Mouse (Mus musculus) cerebellum, adult (tissue): Measurements from ENCODE around the gene Ppp1r15b.
A peak's percentile ranks its signal among the peaks of the same experiment; 100 is the strongest.

Experiments used
- ATAC-seq: cut with Nextera tagmentation; 2 replicates; pipeline ENCODE4 v1.9.2; 2017; ENCODE audit warnings: mild to moderate bottlenecking, moderate library complexity, mixed read lengths; ENCODE audit not compliant: insufficient number of reproducible peaks, low FRiP score, low TSS enrichment

Gene Ppp1r15b

GRCm38 (mm10) chr1:133130638-133131560 lies at the start of gene Ppp1r15b:
TSS of gene Ppp1r15b (plus strand) at chr1:133131143.
- ATAC-seq, result peak; percentile 98

GRCm38 (mm10) chr1:133083003-133083546 lies 47.9 kb upstream of the Ppp1r15b start:
- no peak for ATAC-seq

GRCm38 (mm10) chr1:133083942-133084625 lies 46.9 kb upstream of the Ppp1r15b start:
- no peak for ATAC-seq

GRCm38 (mm10) chr1:133084708-133085416 lies 46.1 kb upstream of the Ppp1r15b start:
- ATAC-seq, result no peak

DNA sequence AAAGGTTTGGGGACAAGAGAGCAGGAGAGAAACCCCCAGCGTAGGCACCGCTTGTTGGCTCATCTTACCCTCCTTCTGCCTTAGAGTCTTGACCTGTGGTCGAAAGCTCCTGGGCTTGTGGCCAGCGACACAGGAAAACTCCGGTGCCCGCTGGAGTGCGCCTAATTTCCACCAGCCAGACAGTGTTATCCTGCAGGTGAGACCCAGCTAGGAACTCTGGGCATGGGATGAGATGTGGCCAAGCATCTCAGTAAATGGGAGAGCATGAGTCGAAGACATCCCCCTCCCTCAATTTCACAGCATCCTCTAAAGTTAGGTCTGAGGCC lies 45.6 kb upstream of the Ppp1r15b start:
- ATAC-seq, result no peak

- no peak for ATAC-seq
Measured at GRCm38 (mm10) chr1:133086804-133087203, 44.1 kb upstream of the Ppp1r15b start.

GRCm38 (mm10) chr1:133087206-133087905 lies 43.6 kb upstream of the Ppp1r15b start:
- peak; percentile 70; the same call in 1 of the 2 replicates for ATAC-seq

DNA sequence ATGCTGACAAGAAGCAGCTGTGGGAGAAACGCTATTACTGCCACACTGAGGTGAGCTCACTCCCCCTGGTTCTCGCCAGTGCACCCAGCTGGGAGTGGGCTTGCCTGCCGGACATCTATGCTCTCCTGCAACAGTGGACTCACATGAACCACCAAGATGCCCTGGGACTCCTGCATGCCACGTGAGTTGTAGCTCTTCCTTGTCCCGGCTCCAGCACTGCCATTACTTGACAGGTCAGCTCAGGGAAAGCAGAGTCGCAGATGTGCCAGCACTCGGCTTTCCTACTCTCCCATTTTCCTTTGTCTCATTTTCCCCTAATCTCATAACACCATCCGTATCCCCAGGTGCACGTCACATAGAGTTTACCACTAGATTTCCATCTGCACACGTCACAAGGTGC lies 42.7 kb upstream of the Ppp1r15b start:
- no peak for ATAC-seq

DNA sequence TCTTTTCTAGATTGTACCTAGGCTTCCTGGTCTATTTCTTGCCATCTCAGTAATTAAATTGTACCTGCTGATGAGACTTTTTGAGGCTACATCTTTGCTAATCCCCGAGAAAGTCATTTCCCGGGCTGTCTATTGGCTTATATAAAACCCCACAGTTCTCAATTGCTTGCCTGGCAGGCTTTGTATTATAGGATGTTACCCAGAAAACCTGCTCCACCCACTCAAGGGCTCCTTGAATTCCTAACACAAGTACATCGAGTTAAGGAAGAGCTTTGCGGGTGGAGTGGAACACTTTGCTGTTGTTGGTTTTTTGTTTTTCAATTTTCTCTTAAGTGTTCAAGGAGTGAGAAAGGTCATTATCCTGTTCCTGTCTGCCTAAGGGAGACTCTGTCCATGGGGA lies 41.5 kb upstream of the Ppp1r15b start:
- no peak for ATAC-seq

DNA sequence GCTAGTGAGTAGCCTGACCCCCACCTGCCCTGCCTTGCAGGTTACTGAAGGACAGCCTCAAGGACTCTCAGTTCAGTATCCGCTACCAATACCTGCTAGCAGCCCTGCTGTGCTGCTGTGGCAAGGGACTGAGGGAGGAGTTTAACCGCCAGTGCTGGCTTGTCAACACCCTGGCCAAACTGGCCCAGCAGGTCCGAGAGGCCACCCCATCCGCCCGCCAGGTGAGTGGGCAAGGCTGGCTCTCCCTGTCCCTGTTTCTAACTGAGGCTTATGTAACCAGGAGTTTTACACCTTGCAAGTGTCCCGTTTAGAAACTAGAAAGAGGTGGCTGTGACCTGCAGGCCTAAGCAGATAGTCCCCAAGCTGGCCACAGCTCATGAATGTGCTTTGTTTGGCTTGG lies 40.3 kb upstream of the Ppp1r15b start:
- no peak for ATAC-seq

GRCm38 (mm10) chr1:133091483-133091882 lies 39.5 kb upstream of the Ppp1r15b start:
- ATAC-seq, result no peak

DNA sequence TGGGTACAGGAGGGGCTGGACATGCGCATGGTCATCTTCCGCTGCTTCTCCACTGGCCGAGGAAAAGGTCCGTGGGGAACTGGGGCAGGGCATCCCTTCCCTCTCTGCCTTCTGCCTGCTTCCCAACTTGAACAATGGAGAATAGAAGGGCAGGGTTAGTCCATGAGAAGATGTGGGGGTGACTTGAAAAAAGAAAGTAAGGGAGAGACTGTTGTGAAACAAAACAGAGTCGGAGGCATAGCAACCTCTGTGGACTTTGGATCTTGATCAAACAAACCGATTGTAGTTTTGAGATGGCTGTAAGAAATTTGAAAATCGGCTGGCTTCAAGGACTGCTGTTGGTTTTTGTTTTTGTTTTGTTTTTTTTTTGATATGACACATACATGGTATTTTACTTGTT lies 37.2 kb upstream of the Ppp1r15b start:
- no peak for ATAC-seq

DNA sequence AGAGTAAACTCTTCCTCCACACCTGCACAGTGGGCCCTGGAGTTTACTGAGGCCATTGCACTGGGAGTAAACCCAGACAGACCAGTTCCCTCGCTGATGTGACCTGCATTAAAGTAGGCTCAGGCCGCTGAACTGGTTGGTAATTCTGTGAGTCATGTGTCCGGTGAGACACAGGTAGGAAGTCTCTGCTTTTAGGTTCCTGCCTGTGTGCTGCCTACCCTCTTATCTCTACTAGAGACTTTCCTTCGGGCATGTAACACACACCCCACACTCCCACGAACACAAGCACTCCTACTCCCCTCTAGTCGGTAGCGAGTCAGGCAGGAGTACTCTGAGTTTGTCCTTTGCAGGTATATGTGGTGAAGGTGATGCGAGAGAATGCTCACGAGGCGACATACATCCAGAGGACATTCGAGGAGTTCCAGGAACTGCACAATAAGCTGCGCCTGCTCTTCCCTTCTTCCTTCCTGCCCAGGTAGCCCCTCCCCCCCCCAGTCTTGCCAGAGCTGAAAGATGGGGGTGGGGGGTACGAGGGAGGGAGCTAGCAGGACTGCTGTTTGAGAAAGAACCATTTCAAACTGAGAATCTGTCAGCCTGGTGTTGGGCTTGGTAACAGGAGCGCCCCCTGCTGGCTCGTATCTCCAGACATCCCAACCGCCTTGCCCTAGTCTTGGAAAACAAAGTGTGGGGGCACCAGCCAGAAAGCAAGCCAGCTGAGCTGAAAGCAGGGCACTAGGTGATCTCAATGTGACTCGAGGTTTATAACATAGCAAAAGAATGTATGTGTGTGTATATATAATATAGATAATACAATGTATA lies 29.8 kb upstream of the Ppp1r15b start:
- peak; percentile 45; the same call in 1 of the 2 replicates for ATAC-seq

DNA sequence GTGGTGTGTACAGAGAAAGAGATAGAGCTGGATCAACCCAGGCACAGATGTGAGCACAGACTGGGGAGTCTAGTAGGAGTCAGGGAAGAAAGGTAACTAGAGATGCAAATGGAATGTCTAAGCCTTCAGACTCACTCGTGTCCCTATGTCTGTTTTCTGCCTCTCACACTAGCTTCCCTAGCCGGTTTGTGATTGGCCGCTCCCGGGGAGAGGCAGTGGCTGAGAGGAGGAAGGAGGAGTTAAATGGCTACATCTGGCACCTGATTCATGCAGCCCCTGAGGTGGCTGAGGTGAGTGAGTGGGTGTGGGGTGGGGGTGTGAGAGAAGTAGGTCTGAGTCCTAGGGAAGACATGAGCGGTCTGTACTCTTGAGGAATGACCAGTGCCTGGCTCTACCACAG lies 28.8 kb upstream of the Ppp1r15b start:
- ATAC-seq, result no peak

DNA sequence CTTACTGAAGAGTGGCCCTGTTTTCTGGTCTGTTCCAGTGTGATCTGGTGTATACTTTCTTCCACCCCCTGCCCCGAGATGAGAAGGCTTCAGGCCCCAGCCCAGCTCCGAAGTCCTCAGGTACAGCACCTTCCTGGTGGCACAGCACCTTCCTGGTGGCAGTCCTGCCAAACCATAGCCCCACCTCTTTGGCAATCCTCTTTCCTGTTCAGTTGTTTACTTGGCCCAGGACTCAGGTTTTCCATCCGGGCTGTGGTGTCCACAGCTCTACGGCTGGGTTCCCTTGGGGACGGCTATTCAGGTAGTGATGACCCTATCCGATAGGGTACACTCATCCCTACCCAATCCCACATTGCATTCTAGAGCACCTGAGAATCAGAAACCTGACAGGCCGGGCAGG lies 27.6 kb upstream of the Ppp1r15b start:
- no peak for ATAC-seq

DNA sequence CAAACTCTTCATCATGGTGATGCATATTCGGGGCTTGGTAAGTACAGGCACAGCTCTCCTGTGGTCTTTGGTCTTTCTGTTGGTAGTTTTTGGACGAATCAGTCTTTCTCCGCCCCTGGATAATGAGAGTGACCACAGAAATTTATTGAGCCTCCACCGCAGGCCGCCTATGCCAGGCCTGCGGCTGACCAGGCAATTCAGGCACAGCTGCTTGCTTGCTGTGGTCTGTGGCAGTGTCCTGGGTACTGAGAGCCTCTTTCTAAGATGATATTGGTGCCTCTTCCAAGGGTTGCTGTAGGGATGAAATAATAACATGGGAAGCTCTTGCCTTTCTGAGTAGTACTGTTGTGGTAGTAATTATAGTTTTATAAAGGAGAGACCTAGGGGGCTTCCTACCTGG lies 27.1 kb upstream of the Ppp1r15b start:
- no peak for ATAC-seq

DNA sequence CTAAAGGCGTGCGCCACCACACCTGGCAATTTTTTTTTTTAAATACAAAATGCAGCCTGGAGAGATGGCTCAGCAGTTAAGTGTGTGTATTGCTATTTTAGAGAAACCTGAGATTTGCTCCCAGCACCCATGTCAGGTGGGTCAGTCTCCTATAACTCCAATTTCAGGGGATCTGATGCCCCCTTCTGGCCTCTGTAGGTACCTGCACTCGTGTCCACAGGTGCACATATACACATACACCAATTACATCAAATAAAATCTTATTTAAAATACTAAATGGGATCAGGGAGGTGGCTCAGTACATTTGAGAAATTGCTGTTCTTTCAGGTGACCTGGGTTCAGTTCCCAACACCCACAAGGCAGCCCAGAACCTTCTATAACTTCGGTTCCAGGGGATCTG lies 14.8 kb upstream of the Ppp1r15b start:
- no peak for ATAC-seq

DNA sequence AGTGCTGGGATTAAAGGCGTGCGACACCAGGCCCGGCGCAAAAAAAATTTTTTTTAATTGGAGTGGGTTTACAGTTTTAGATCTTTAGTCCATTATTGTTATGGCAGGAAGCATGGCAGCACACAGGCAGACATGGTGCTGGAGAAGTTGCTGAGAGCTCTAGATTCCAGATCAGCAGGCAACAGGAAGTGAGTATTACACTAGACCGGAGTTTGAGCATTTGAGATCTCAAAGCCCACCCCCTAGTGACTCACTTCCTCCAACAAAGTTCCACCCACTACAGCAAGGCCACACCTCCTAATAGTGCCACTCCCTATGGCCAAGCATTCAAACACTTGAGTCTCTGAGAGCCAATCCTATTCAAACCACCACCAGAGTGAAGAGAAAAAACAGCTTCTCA lies 12.8 kb upstream of the Ppp1r15b start:
- no peak for ATAC-seq

DNA sequence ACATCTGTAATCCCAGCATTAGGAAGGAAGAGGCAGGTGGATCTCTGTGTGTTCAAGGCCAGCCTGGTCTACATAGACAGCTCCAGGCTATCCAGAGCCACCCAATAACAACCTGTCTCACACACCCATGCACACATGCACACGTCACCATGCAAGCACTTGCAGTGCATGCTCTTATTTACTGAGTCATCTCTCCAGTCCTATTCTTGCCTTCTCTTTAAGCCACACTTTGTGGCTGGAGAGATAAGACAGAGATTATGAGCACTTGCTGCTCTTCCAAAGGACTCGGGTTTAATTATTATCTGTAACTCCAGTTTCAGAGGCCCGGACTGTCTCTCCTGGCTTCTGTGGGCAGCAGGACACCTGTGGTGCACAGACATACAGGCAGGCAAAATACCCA lies 12.1 kb upstream of the Ppp1r15b start:
- ATAC-seq, result no peak
